Mouse (Mus musculus): ENCODE results near the gene Spo11.

GRCm38 (mm10) chr2:173017940-173018339 is 40.4 kb downstream of the Spo11 start:
- TF ChIP-seq EP300 (IDR thresholded peaks at IDR 0.05; ENCODE audit: insufficient read depth, low read depth, low read length), result no peak
- TF ChIP-seq CTCF (IDR thresholded peaks at IDR 0.05; ENCODE audit: low read depth, low read length), result no peak
- no peak for TF ChIP-seq POLR2A (IDR thresholded peaks at IDR 0.05; ENCODE audit: insufficient read depth, low read length)

Measured in ES-Bruce4 (cell line).